Mouse (Mus musculus) left cerebral cortex, postnatal 14 days (tissue): ENCODE measurements at regions not wholly inside any gene's neighbourhood (a gene's known extent, or its start where the extent isn't known, plus 50 kb on each side); places are given as distances from the start of the nearest gene placed in this dataset.
A peak's percentile ranks its signal among the peaks of the same experiment; 100 is the strongest.

Source experiments
- DNase-seq, 2 experiments: peaks; one replicate each; pipeline ENCODE4 v3.0.0; 2021 to 2022; ENCODE audit warnings: low spot score in 2 of 2, mixed read lengths in 1 of 2
- intact Hi-C: fragments of 180-260 bp; cut with DNase I; formaldehyde crosslinking; loops from one replicate; pipeline ENCODE4 v1.15.1; 2025

- intact Hi-C loops, result no loop called here
Observed at GRCm38 (mm10) chr8:127942319-127942718, 416.1 kb upstream of the Nrp1 start.

GRCm38 (mm10) chr8:127944955-127945498, 413.4 kb upstream of the Nrp1 start:
- DNase-seq, result no peak
- intact Hi-C loops, result no loop called here

More at GRCm38 (mm10) chr8:127942319-127942718, 416.1 kb upstream of the Nrp1 start:
- DNase-seq, result no peak

GRCm38 (mm10) chr8:127957571-127957970, 400.8 kb upstream of the Nrp1 start:
- intact Hi-C loops, result no loop called here
- no peak for DNase-seq

GRCm38 (mm10) chr8:127958351-127959044, 399.9 kb upstream of the Nrp1 start:
- DNase-seq, result peak in 1 of 2 experiments; percentile 23
- intact Hi-C loops, result no loop called here

- DNase-seq, result no peak
- intact Hi-C loops, result no loop called here
Observed at GRCm38 (mm10) chr8:127962862-127963261, 395.5 kb upstream of the Nrp1 start.

- intact Hi-C loops, result no loop called here
- no peak for DNase-seq
Observed at GRCm38 (mm10) chr8:127963625-127964024, 394.8 kb upstream of the Nrp1 start.

- intact Hi-C loops, result no loop called here
- no peak for DNase-seq
Observed at GRCm38 (mm10) chr8:127964801-127965200, 393.6 kb upstream of the Nrp1 start.

- no peak for DNase-seq
- intact Hi-C loops, result no loop called here
Observed at GRCm38 (mm10) chr8:127965341-127965740, 393.1 kb upstream of the Nrp1 start.

GRCm38 (mm10) chr8:127968026-127968425, 390.4 kb upstream of the Nrp1 start:
- no peak for DNase-seq
- intact Hi-C loops, result no loop called here

GRCm38 (mm10) chr8:127973194-127973593, 385.2 kb upstream of the Nrp1 start:
- intact Hi-C loops, result no loop called here
- DNase-seq, result no peak

- DNase-seq, result no peak
- intact Hi-C loops, result no loop called here
Observed at GRCm38 (mm10) chr8:127977746-127978145, 380.7 kb upstream of the Nrp1 start.

GRCm38 (mm10) chr8:127979180-127980030, 379.0 kb upstream of the Nrp1 start:
- intact Hi-C loops, result no loop called here

GRCm38 (mm10) chr8:127982165-127982564, 376.2 kb upstream of the Nrp1 start:
- DNase-seq, result no peak
- intact Hi-C loops, result no loop called here

More at GRCm38 (mm10) chr8:127979180-127980030, 379.0 kb upstream of the Nrp1 start:
- no peak for DNase-seq

GRCm38 (mm10) chr8:127985616-127986015, 372.8 kb upstream of the Nrp1 start:
- intact Hi-C loops, result no loop called here
- no peak for DNase-seq

- DNase-seq, result peak in 1 of 2 experiments; percentile 7
- intact Hi-C loops, result no loop called here
Observed at GRCm38 (mm10) chr8:127988887-127989286, 369.5 kb upstream of the Nrp1 start.

GRCm38 (mm10) chr8:127994898-127995297, 363.5 kb upstream of the Nrp1 start:
- DNase-seq, result no peak
- intact Hi-C loops, result no loop called here

GRCm38 (mm10) chr8:127995490-127995889, 362.9 kb upstream of the Nrp1 start:
- no peak for DNase-seq
- intact Hi-C loops, result no loop called here

GRCm38 (mm10) chr8:128002386-128002785, 356.0 kb upstream of the Nrp1 start:
- intact Hi-C loops, result no loop called here
- DNase-seq, result no peak

GRCm38 (mm10) chr8:128002806-128003205, 355.6 kb upstream of the Nrp1 start:
- intact Hi-C loops, result no loop called here
- DNase-seq, result no peak

GRCm38 (mm10) chr8:128003385-128003784, 355.0 kb upstream of the Nrp1 start:
- intact Hi-C loops, result no loop called here
- no peak for DNase-seq
